Mouse (Mus musculus): Measurements from ENCODE around the gene Olfr1084. TPM values are rescaled to one million over a fixed set of nuclear protein-coding genes. Genes with fewer than 3 reads are reported as not detected.

Olfr1084 gene
- polyA plus RNA-seq (2015; fragmentation: Illumina TruSeq; extraction: RNeasy Lipid Tissue Mini Kit (QIAGEN cat#74804); ENCODE audit: low read depth, low replicate concordance) = not detected

DNA sequence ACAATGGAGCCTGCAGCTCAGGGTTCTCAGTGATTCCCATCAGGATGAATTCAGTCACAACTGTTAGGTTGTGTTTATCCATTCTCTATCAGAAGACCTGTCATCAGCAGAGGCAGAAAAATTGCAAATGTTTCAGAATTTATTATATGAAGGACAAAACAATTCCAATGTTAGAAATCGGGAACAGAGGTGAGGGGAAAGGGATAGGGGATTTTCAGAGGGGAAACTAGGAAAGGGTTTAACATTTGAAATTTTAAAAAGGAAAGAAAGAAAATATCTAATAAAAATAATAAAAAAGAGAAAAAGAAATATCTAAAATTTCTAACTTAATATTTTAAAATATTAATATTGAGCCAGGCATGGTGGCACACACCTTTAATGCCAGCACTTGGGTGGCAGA is at the start of gene Olfr1084:
TSS of gene Olfr1084 (minus strand) at position 101 of the 400 bp plus-strand sequence.

DNA sequence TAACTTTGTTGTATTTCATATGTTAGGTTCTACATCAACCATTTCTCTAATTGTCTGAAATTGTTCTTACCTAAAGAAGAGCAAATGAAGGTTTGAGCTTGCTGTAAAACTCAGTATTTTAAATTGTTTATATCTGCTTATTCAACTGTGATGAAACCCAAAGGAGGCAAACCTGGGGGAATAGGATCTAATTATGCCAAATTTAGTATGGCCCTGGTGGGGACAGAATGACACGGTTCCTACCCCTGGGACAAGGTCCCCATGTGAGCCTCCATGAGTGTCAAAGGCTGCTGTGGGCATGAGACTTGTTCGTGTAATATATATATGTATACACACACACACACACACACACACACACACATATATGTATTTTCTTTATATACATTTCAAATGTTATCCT is 40.5 kb upstream of the Olfr1084 start, which contains the start of gene Olfr1086:
TSS of gene Olfr1086 (minus strand) at position 101 of the 400 bp plus-strand sequence.

DNA sequence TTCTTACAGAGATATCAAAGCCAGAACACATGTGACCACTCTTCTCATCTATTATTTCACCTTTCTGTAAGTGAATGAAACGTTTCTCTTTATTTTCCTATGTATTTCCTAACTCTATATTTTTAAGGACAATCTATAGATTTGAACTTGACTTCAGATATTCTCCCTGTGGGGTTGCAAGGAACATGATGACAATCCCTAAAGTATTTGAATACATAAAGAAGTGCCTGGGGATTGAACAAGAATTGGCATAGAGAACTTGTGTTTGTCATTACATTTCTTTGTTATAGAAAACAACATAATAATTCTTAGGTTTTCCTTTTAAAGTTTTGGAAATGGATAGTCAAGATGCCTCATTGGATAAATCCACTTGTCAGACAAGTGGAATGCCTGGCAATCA is 22.4 kb upstream of the Olfr1084 start, which contains the start of gene Olfr1085:
TSS of gene Olfr1085 (minus strand) at position 101 of the 400 bp plus-strand sequence.

DNA sequence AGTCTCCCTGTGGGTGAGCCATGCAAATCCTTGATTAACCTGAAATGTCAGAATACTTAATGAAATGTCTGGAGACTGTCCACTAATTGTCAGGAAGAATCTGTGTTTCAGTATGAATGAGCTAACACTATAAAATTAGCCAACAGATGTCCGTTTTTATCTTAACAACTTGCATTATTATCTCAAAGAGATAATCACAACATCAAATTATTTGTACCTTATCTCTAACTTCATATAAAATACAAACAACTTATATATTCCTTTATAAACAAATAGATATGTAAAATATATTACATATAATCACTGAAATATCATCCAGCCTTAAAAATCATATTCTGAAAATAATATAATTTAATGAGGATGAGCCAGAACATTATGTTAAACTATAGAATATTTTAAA is 40.7 kb downstream of the Olfr1084 start, which contains the start of gene Olfr1082:
TSS of gene Olfr1082 (minus strand) at position 101 of the 400 bp plus-strand sequence.

Other genes with a start within 250 kb of the Olfr1084 start
- gene Olfr1061, start 225.7 kb downstream of the Olfr1084 start, polyA plus RNA-seq (2015; fragmentation: Illumina TruSeq; extraction: RNeasy Lipid Tissue Mini Kit (QIAGEN cat#74804); ENCODE audit: low read depth, low replicate concordance) = not detected
- not detected for gene Olfr1062, start 213.0 kb downstream of the Olfr1084 start, polyA plus RNA-seq (2015; fragmentation: Illumina TruSeq; extraction: RNeasy Lipid Tissue Mini Kit (QIAGEN cat#74804); ENCODE audit: low read depth, low replicate concordance)
- gene Olfr1065, start 189.1 kb downstream of the Olfr1084 start, polyA plus RNA-seq (2015; fragmentation: Illumina TruSeq; extraction: RNeasy Lipid Tissue Mini Kit (QIAGEN cat#74804); ENCODE audit: low read depth, low replicate concordance) = not detected
- not detected for gene Olfr1066, start 183.5 kb downstream of the Olfr1084 start, polyA plus RNA-seq (2015; fragmentation: Illumina TruSeq; extraction: RNeasy Lipid Tissue Mini Kit (QIAGEN cat#74804); ENCODE audit: low read depth, low replicate concordance)
- gene Olfr228, start 152.3 kb downstream of the Olfr1084 start, polyA plus RNA-seq (2015; fragmentation: Illumina TruSeq; extraction: RNeasy Lipid Tissue Mini Kit (QIAGEN cat#74804); ENCODE audit: low read depth, low replicate concordance) = not detected
- not detected for gene Olfr1076, start 131.3 kb downstream of the Olfr1084 start, polyA plus RNA-seq (2015; fragmentation: Illumina TruSeq; extraction: RNeasy Lipid Tissue Mini Kit (QIAGEN cat#74804); ENCODE audit: low read depth, low replicate concordance)
- gene Olfr1079, start 97.2 kb downstream of the Olfr1084 start, polyA plus RNA-seq (2015; fragmentation: Illumina TruSeq; extraction: RNeasy Lipid Tissue Mini Kit (QIAGEN cat#74804); ENCODE audit: low read depth, low replicate concordance) = not detected
- gene Olfr1080, start 81.5 kb downstream of the Olfr1084 start, polyA plus RNA-seq (2015; fragmentation: Illumina TruSeq; extraction: RNeasy Lipid Tissue Mini Kit (QIAGEN cat#74804); ENCODE audit: low read depth, low replicate concordance) = not detected
- not detected for gene Olfr1082, start 40.8 kb downstream of the Olfr1084 start, polyA plus RNA-seq (2015; fragmentation: Illumina TruSeq; extraction: RNeasy Lipid Tissue Mini Kit (QIAGEN cat#74804); ENCODE audit: low read depth, low replicate concordance)
- gene Olfr1085, start 22.3 kb upstream of the Olfr1084 start, polyA plus RNA-seq (2015; fragmentation: Illumina TruSeq; extraction: RNeasy Lipid Tissue Mini Kit (QIAGEN cat#74804); ENCODE audit: low read depth, low replicate concordance) = not detected
- not detected for gene Olfr1086, start 40.4 kb upstream of the Olfr1084 start, polyA plus RNA-seq (2015; fragmentation: Illumina TruSeq; extraction: RNeasy Lipid Tissue Mini Kit (QIAGEN cat#74804); ENCODE audit: low read depth, low replicate concordance)
- gene Olfr1087, start 58.7 kb upstream of the Olfr1084 start, polyA plus RNA-seq (2015; fragmentation: Illumina TruSeq; extraction: RNeasy Lipid Tissue Mini Kit (QIAGEN cat#74804); ENCODE audit: low read depth, low replicate concordance) = not detected
- not detected for gene Olfr1089, start 94.0 kb upstream of the Olfr1084 start, polyA plus RNA-seq (2015; fragmentation: Illumina TruSeq; extraction: RNeasy Lipid Tissue Mini Kit (QIAGEN cat#74804); ENCODE audit: low read depth, low replicate concordance)
- gene Olfr1090, start 119.3 kb upstream of the Olfr1084 start, polyA plus RNA-seq (2015; fragmentation: Illumina TruSeq; extraction: RNeasy Lipid Tissue Mini Kit (QIAGEN cat#74804); ENCODE audit: low read depth, low replicate concordance) = not detected
- gene Olfr1093, start 142.8 kb upstream of the Olfr1084 start, polyA plus RNA-seq (2015; fragmentation: Illumina TruSeq; extraction: RNeasy Lipid Tissue Mini Kit (QIAGEN cat#74804); ENCODE audit: low read depth, low replicate concordance) = not detected
- not detected for gene Olfr141, start 170.3 kb upstream of the Olfr1084 start, polyA plus RNA-seq (2015; fragmentation: Illumina TruSeq; extraction: RNeasy Lipid Tissue Mini Kit (QIAGEN cat#74804); ENCODE audit: low read depth, low replicate concordance)
- not detected for gene Olfr1094, start 184.9 kb upstream of the Olfr1084 start, polyA plus RNA-seq (2015; fragmentation: Illumina TruSeq; extraction: RNeasy Lipid Tissue Mini Kit (QIAGEN cat#74804); ENCODE audit: low read depth, low replicate concordance)
- gene Olfr1095, start 212.0 kb upstream of the Olfr1084 start, polyA plus RNA-seq (2015; fragmentation: Illumina TruSeq; extraction: RNeasy Lipid Tissue Mini Kit (QIAGEN cat#74804); ENCODE audit: low read depth, low replicate concordance) = not detected
- gene Gm13723, start 235.1 kb upstream of the Olfr1084 start, polyA plus RNA-seq (2015; fragmentation: Illumina TruSeq; extraction: RNeasy Lipid Tissue Mini Kit (QIAGEN cat#74804); ENCODE audit: low read depth, low replicate concordance) = not detected

Data from brain, adult 10 weeks (tissue).